Mouse (Mus musculus) T-helper 2 cell (primary cell): Measurements from ENCODE around the gene Gm21885.

Source experiments
- in situ Hi-C: fragments of 300-600 bp; cut with MboI, MseI; formaldehyde crosslinking; loops from one replicate; pipeline ENCODE4 v1.15.1; 2025; ENCODE audit warnings: high pct_unique_total_duplicates

The Gm21885 gene

DNA sequence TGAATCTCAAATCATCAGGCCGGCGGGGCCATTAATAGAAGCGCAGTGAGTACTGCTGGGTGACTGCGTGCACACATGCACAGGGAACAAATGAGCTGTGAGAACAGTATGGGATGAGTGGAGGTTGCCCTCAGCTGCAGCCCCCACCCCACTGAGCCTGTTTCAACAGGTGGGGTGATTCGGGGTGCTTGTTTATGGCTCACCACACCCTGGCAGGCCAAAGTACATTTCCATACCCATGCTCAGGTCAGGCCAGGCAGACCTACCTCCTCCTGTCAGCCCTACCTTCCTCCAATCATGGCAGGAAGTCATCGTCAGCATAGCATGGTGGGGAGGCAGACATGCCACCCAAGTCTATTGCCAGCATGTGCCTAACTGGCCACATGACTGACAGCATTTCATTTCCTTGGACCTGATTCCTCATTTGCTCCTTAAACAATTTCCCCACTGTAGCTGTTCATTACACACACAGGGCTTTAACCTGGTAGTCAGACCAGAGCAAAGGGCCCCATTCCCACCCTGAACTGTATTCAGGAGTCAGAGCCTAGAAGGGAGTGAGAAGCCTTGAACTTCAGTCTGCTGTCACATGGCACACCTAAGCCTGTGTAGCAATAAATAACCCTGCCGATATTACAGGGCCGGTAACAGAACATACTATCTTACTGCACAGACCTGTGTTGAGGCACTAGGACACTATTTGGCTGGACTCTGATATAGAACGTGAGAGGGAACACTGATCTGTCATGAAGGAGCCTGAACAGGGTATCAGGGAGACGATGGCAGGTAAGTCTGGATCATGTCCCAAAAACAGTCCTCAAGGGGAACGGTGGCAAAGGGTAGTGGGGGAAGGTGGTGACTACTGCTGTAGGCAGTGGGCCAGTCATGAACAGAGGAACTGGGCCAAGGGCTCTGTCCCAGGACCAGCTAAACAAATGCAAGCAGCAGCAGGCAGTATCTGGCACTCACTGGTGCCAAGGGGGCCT, at the start of gene Gm21885:
Gene Gm21885 (plus strand): TSS at position 675 of the 983 bp plus-strand sequence.
- in situ Hi-C loops: no loop called here

DNA sequence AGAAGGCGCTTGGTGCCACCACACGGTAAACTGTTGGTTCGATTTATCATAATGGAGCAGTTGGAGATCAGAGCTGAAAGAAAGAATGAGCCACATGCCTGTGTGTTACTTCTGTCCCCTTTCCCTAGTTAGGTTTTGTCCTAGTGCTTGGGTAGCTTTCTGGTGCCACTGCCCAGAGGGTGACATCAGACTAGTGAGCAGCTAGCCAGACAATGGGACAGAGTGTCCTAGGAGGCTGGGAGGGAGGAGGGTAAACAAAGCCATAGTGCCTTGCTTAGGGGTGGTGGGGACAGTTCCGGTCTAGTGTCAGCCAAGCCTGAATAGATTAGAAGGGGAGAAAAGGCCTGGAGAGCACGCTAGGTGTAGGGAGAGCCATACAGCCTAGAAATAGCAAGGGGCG, 48.3 kb upstream of the Gm21885 start:
- in situ Hi-C loops: no loop called here

DNA sequence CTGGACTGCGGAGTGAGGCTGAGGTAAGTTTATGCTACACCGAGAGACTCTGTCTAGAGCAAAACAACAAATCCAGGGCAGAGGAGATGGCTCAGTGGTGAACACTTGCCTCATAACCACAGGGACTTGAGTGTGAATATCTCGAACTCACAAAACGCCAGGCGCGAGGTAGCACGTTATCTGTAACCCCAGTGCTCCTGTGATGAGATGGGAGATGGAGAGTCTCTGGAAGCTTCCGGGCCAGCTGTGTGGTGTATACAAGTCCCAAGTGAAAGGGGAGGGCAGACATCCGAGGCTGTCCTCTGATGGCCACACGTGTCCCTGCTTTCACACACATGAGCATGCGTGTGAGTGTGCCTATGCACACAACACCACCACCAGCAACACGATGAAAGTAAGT, 47.3 kb upstream of the Gm21885 start:
- in situ Hi-C loops: no loop called here

DNA sequence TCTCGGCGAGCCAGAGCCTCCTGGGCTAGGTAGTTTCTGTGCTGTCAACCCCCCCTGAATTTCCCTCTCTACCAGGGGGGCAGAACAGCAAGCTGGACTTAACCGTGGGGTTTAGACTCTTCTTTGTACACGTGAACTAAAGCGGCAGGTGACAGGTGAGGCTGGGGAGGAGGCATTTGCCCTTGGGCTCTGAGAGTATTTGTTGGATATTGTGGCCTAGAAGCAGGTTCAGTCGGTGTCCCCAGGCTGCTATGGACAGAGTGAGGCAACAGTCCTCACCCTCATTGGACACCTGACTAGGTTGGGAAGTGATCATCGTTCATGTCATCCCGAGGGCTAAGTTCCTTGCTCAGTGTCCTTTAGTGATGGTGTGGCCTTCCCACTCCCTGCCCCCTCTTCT, 46.8 kb upstream of the Gm21885 start:
- in situ Hi-C loops: loop anchor here (5.0 kb wide), 1 partner anchor 37 kb away; no protein-coding TSS in a partner anchor

DNA sequence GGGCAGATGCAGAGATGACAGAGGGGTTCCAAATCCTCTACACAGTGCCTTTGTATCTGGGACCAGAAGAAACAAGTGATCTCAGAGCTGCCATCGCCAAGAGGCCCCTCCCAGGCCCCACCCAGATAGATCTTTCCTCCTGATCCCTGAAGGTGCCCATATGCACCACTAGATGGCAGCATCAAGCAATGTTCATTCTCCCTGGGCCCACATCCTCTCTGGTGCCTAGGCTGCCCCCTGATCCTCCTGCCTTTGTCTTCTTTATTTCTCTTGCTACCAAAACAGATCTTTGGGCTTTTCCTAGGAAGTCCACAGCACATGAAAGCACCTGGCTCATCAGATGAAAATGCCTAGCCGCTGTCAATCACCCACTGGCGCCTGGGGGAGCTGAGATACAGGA, 45.6 kb upstream of the Gm21885 start:
- in situ Hi-C loops: loop anchor here (5.0 kb wide), 1 partner anchor 36 kb away; no protein-coding TSS in a partner anchor

DNA sequence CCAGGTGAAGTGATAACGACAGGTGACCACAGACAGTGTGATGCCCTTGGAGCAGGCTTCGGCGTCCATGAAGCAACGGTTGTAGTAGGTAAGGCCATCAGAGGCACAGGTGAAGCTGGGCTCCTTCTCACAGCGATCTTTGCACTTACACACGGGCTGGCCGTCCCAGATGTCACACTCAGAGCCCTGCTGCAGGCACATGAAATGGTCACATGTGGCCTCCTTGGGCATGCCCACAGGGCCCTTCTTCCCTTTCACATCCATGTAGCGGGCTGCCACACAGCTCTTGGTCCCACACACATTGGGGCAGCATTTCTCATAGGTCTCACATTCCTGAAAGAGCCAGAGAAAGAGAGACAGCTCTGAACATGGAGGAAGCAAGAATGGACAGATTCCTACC, 42.9 kb upstream of the Gm21885 start:
- in situ Hi-C loops: loop anchor here (5.0 kb wide), 1 partner anchor 34 kb away; no protein-coding TSS in a partner anchor

DNA sequence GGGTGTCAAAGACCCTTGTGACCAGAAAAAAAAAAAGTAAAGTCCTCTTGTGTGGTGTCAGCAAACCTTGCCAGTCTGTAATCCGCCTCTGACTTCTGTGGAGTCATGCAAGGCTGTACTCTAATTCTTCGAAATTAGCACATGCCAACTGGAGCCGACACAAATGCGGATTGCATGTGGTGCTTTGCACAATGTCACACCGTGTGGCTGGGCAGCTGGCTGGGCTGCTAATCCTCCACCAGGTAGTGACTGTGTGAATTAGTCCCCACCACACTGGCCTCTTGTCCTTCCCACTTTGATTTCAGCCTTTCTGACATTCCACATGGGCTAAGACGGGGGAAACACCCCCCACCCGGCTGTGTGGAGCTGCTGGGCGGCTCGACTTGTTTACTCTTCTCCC, 42.0 kb upstream of the Gm21885 start:
- in situ Hi-C loops: loop anchor here (5.0 to 10.0 kb wide), 2 partner anchors 33 to 255 kb away; partner anchors contain the start of gene Epn3

DNA sequence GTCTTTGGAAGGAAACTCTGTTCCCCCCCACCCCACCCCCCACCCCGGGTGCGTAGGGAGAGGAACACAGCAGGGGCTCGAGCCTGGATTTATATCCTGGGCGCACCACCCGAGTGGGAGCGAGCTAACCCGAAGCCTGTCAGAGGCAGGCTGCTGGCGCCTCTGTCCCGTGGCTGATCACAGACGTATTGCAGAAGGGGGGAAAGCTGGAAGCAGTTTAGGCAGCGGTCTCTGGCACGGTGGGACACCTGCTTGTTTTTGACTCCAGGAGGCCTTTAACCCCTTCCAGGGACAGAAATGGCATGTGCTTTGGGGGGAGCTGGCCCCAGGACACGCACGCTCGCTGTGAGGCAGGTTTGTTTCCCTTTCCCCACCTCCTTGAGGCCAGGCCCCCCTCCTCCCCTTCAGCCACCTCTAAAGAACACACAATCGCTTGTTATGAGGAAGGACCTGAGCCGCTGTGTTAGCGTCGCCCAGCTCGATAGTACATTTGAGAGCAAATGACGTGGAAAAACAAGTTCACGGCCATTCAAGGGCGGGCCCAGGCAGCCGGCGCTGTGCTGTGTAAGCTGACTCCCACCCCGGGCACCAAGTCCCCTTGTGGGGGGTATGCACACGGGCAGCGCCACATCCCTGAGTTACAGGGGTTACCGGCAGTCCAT, 38.8 kb upstream of the Gm21885 start:
- in situ Hi-C loops: loop anchor here (10.0 kb wide), 1 partner anchor 252 kb away; the partner anchor contains the start of gene Epn3

DNA sequence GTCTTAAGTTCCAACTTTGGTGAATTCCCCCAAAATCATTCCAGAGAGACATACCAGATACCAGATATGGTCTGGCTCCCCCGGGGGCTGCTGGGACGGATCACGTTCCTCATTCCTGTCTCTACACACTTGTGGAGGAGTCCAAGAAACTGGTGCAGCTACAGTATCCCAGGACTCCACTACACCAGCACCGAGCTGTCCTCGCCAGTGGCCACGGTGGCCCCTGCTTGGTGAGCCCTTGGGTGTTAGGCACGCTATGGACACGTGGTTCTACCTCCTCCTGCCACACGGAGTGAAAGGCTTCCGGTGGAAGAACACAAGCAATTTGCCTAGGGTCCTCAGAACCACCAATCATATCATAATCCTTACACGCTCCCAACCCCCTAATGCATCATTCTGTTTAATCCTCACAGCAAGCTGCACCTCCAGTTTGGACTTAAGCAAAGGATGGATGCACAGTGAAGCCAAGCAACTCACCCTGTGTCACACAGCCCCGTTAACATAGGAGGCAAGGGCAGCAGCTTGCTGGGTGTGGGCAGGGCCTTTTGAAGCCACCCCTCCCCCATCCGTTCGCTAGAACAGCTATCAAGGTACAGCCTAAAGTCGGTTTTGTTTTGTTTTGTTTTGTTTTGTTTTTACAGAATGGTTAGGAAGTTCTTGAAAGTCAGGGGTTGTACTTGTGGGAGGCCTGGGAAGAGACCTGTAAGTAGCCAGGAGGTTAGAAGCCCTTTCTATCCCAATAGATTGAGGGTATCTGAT, 38.1 kb upstream of the Gm21885 start:
- in situ Hi-C loops: loop anchor here (10.0 kb wide), 1 partner anchor 251 kb away; the partner anchor contains the start of gene Epn3

DNA sequence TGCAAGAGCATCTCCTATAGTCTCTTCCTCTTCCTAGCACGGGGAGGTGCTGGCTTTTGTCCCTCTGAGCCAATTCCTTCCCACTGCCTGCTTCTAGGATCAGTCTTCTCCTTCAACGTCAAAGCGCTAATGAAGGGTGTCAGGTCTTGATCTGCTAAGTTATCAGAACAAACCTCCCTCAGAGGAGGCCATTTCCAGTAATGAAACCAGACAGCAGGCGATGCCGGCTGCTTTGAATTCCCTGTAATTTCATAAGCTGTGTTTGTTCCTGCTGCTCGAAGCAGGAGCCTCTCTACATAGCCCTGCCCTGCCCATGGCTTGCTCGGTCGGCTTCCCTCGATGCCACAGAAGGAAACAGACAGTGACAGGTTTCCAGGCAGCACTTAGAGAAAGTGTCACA, 37.3 kb upstream of the Gm21885 start:
- in situ Hi-C loops: loop anchor here (10.0 kb wide), 1 partner anchor 250 kb away; the partner anchor contains the start of gene Epn3

DNA sequence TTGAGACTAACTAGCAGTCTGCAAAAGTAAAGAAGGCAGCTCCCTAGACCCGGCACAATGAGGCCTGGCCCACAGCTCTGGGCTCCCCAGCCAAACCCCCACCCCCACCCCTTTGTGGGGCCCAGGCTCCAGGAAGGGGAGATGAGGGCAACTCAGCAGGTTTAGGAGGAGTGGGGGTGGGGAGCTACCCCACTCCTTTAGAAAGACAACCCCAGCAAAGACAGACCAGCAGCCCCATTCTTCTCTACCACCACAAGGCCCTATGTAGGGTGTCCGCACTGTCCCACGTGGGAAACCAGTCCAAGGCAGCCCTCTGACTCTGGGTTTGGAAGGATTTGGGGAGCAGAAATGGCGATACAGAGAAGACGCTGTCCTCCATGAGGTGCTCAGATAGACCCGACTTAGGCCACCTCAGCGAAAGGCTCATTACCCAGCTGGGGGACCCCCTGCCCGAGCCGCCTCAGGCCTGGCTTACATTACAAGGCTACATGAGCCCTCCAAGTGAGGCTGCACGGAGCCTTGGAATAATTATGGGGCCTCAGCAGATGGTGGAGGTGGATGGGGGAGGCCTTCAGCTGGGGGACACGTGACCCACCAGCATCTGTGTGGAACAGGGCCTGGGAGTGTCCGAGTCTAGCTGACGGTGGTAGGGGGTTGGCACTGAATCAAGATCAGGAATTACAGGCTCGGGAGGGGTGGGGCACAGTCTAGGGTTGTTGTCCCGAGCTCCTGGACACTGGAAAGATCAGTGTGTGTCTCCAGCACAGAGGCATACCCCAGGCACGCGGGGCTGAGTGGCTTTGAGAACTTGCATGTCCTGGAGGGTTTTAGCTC, 35.5 kb upstream of the Gm21885 start, which contains the start of gene Wfikkn2:
Gene Wfikkn2 (minus strand): TSS at position 51 of the 834 bp plus-strand sequence.
- in situ Hi-C loops: loop anchor here (10.0 kb wide), 1 partner anchor 249 kb away; the partner anchor contains the start of gene Epn3

DNA sequence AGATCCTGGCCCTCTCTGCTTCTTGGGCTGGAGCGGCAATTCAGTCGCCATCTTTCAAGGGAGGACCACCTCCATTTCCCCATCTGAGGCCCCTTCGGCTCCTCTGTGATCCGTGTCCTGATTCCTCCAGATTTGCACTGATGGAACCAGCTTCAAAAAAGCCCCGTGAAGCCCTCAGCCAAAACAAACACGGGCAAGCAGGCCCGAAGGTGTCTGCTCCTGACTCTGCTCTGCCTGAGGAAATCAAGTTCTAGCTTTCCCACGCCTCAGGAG, 34.9 kb upstream of the Gm21885 start:
- in situ Hi-C loops: loop anchor here (10.0 kb wide), 1 partner anchor 248 kb away; the partner anchor contains the start of gene Epn3

DNA sequence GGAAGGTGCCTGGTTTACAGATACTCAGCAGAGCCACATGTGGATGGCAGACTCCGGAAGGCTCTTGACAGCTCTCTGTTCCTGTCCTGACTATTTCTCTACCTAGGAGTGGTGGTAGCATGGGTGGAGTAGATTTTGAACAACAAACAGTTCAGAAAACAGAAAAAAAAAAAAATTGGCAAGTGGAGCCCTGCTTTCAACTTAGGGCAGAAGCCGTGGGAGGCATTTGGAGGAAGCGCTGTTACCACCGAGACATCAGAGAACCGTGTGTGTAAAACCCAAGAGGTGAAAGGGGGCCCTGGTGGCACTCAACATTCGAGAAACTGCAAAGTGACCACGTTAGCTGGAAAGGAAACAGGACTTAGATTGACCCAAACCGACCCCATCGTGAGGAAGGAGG, 28.5 kb upstream of the Gm21885 start:
- in situ Hi-C loops: no loop called here

DNA sequence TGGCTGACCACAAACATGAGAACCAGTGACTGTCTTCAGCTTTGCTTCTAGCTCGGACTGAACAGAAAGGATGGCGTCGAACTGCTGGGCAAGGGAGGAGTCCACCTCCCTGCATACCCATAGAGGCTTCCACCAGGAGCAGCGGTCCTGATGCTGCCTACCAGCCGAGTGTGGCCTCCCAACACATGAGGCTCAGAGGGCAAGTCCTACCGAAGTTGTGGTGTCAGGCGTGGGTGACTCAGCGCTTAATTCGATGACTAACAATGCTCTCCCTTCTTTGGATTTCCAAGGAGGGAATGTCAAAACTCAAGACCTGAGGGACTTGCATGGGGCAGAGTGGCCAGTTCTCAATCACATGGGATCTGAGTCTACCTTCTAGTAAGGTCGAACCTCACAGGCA, 28.0 kb upstream of the Gm21885 start:
- in situ Hi-C loops: no loop called here

DNA sequence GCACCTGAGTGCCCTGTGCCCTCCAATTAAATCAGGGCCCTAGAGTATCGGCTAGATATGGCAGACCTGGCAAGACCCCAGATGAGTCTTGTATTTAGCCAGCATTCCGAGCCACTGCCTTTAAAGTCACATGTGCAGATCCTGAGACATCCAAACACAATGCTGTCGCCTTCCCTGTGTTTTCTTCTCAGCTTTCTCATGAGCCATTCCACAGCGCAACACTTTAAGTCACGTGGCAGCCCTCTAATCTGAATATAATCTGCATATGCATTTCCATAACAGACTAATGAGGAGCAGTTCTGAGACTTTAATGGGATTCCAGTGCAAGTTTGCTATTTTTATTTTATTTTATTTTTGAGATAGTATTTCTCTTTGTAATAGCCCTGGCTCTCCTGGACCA, 25.9 kb upstream of the Gm21885 start:
- in situ Hi-C loops: no loop called here

DNA sequence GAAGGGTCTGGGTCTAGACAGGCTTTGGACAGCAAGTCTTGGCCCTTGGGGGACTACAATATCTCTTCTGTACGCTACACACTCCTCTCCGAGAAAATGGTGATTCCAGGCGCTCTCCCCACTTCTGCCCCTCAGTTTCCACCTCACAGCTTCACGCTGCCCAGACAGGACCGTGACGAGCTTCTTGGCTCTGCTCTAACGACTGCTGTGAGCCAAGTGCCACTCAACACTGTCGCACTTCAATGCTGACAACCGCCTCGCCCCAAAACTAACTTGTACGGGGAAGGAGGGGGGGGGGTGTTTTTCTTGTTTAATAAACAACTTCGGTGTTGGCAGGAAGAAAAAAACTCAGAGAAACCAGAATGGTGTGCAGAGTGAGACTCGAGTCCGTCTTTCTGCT, 23.7 kb upstream of the Gm21885 start:
- in situ Hi-C loops: no loop called here

DNA sequence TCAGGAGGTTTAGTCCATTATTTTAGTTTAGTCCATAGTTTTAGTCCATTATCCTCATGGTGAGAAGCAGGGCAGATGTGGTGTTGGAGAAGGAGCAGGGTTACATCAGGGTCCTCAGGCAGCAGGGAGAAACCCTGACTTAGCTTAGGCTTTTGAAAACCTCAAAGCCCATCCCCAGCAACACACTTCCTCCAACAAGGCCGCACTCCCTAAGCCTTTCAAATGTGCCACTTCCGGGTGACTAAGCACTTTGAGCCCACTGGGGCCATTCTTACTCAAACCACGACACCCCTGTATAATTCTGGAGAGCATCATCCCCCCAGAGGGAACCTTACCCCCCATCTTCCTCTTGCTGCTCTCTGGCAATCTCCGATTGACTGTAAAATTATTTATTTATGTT, 21.9 kb upstream of the Gm21885 start:
- in situ Hi-C loops: no loop called here

DNA sequence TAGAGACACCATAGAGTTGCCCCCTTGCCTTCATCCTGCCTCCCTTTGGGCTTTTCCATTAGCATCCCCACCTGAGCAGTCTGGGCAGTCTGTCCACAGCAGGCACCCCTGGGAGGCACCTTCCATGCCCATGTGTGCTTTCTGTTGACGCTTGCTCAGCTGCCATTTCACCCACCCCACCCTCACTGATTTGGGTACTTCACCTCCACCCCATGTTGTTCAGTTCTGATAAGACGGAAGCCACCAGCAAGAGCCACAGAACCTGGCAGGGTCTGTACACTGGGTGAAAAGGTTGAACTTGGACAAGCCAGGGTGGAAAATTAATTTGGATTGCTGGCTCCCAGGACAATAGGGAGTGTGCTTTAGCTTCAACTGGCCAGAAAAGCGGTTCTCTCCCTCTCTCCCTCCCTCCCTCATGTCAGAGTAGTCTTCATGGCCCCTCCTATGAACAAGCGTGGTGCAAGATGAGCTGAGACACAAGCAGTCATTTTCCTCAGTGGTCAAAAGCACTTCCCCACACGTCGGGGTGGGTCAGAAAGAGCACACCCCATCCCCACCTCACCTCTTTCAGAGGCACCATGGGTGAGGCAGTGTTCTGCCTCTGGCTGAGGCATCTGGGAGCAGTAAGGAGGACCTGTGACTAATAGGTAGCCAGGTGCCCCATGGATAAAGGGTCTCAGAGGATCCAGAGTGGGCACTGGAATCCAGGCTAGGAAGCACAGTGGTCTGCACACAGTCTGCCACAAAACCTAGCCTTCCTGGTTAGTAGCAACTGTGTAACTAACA, 19.9 kb upstream of the Gm21885 start:
- in situ Hi-C loops: no loop called here

DNA sequence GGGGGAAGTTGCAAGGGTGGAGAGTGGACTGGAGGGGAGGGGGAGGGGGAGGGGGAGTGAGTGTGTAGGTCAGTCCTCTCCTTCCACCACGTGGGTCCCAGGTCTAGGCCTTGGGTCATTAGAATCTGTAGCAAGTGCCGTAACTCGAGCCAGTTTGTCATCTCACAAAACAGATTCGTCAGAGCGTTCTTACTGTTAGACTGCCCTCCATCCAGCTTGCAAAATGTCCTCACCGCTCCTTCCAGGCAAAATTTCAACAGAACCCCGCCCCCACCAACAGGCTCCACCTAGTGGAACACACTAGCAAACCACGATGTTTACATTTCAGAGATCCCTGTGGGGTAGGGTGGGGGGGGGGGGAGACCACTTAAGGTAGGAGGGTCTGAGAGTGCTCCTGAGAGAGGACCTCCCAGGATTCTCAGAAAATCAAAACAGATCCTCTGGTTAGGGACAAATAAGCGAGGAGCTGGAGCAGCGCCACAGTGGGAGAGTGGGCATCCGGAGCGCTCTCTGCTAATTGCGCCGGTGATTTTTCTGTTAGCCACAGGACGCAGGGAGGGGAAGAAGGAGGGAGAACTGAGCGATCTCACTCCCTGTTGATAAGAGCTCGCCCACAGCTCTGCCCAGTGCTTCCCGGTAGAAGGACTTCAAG, 16.4 kb upstream of the Gm21885 start:
- in situ Hi-C loops: no loop called here
